Mouse (Mus musculus) ovary, postnatal 10 days (tissue): ENCODE measurements around the gene Zmynd15.

Experiments
- DNase-seq: peaks from one replicate; pipeline ENCODE4 v3.0.0; 2022; ENCODE audit warnings: low spot score

Gene Zmynd15

DNA sequence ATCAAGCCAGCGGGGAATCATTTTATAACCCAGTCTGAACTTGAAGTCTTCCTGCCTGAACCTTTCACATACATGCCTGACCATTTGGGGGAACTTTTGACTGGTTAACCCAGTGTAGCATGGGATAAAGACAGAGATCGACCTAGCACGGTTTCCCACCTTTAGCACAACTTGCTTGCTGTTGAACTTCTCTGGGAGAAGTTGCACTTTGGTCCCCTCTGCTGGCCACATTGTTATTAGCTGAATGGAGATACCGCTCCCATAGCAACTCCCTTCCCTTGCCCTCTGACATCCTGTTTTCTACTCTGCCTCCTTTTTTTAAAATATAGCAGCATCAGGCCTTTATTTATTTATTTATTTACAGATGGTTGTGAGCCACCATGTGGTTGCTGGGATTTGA, 47.2 kb downstream of the Zmynd15 start:
- DNase-seq, result no peak

DNA sequence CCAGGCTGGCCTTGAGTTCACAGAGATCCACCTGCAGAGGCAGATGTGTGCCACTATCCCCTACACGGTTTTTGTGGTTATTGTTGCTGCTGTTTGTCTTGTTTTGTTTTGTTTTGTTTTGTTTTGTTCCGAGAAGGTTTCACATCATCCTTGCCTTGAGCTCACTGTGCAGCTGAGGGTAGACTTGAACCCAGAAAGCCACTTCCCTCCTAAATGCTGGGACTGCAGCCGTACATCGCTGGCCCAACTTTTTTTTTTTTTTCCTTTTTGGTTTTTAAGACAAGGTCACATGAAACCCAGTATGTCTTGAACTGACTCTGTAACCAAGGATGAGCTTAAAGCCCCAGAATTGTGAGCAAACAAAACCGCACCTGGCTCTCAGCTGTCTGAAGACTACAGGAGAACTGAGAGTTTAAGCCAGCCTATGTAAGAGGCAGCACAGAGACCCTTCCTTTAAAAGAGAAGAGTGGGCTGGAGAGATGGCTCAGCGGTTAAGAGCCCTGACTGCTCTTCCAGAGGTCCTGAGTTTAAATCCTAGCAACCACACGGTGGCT, 47.8 kb downstream of the Zmynd15 start:
- no peak for DNase-seq

DNA sequence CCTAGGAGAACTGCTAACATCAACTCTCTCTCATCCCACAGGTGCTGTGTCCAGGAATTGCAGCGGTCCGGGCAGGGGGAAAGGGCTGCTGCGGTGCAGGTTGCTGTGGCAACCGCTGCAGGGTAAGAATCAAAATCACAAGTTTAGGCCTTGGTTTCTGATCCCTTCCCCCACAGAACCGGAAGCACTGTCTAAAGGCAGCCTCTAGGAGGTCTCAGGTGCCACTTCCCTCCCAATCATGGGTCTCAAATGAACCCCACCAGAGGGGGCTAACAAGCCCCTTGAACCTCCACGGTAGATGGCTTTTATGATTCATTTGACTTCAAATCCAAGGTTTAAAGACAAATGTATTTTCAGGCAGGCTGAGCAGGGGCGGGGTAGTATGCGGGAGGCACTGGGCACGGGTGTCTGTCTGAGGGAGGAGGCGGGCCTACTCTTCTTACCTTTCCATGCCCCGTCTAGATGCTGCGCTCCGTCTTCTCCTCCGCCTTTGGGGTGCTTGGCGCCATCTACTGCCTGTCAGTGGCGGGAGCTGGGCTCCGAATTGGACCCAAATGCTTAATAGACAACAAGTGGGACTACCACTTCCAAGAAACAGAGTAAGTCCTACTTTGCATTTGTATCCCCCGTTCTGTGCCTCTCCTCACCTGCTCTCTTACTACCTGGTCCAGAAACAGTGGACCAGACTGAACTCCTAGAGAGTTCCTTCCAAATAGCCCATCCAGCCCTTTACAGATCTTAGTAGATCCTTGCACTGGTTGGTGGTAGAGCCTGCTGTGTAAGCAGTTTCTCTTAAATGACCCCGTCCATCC, 50.7 kb downstream of the Zmynd15 start:
- DNase-seq, result no peak

DNA sequence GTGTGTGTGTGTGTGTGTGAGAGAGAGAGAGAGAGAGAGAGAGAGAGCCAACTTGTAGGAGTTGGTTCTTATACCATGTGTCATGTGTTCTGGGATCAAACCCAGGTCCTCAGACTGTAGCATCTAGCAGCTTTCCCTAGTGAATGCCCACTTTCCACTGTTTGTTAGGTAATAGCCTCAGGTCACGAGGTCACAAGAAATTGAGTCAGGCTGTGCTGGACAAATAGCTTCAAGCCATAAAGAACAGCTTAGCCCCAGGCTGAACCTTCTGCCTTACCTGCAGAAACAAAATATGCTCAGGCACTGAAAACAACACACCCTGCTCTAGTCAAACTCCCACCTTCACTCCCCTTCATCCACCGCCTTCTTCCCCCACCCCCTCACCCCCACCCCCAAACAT, 52.0 kb downstream of the Zmynd15 start:
- no peak for DNase-seq

DNA sequence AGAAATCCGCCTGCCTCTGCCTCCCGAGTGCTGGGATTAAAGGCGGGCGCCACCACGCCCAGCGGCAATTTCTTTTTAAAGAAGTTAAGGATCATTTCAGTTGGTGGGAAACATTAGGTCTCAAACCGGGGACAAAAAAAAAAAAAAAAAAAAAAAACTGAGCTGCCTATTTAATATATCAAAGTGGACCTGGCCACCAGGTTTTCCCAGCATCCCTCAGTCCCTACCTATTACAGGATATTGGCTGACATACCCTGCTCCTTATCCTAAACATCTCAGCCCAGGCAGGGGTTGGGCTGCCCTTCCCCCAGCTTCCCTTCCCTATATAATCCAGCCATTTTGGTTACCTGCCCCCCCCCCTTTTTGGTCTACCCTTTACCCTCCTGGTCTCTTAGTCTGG, 52.6 kb downstream of the Zmynd15 start:
- DNase-seq, result no peak

DNA sequence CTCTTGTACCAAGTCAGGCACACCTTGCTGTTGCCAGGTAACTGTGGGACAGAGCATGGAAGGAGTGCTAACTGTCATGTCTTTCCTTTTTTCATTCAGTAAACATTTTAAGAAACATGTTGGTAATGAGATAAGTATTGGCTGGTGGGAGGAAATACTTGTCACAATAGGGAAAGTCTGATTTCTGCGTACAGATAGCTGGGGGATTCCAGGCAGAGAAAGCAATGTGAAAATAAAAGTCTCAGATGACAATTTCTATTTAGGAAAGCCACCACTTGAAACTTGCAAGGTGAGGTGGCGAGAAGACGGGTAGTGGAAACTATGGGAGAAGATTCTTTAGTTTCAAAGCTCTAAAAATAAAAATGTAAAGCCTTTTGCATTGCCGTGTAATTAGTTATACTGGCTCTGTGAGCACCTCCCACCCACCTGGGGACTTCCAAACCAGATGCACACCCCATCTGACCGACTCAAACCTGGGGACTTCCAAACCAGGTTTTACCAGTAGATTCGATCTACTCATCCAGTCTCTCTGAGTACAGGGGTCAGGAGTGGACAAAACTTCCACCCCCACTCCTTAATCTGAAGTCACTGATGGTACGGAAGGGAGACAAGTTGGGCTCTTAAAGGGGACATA, 53.6 kb downstream of the Zmynd15 start:
- no peak for DNase-seq

DNA sequence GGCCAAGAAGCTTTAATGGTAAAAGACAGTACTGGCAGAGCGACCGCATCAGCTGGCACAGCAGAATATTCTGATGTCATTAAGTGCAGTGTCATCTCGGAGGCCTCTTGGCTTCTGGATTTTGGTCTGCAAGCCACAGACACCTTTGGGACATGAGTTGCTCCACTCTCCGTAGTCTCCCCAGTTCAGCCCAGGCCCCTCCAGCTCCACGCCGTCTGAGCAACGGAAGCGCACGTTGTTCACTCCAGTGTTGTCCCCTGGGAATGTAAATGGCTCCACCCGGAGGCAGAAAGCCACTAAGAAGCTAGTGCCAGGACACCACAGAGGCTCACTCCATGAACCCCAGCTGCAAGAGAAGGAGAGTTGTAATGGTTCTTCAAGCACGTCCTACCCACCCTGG, 54.3 kb downstream of the Zmynd15 start:
- DNase-seq, result no peak

DNA sequence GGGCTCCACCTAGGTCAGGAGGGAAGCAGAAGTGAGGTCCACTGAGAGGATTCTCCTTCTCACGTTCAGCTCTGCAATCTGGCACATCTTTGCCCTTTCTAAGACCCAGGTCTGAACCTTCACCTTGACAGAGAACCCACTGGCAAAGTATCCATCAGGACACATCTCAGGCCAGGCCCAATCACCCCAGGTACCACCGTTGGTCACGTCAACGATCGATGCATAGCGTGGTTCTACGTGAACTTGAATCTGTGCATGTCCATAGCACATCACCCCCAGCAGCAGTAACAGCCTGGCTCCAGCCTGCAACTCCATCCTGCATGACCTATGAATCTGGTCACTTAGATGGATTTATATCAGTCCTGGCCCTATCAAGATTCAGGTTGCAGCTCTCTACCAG, 55.1 kb downstream of the Zmynd15 start, which contains the start of gene Vmo1:
TSS of gene Vmo1 (minus strand) at position 329 of the 400 bp plus-strand sequence.
- no peak for DNase-seq
